Mouse (Mus musculus): ENCODE data around the gene Naa25. TPM values are rescaled to one million over a fixed set of nuclear protein-coding genes. Genes with fewer than 3 reads are reported as not detected.

Gene Naa25
- polyA plus RNA-seq, 1 experiment from 2014 or later, result 47.3 TPM

DNA sequence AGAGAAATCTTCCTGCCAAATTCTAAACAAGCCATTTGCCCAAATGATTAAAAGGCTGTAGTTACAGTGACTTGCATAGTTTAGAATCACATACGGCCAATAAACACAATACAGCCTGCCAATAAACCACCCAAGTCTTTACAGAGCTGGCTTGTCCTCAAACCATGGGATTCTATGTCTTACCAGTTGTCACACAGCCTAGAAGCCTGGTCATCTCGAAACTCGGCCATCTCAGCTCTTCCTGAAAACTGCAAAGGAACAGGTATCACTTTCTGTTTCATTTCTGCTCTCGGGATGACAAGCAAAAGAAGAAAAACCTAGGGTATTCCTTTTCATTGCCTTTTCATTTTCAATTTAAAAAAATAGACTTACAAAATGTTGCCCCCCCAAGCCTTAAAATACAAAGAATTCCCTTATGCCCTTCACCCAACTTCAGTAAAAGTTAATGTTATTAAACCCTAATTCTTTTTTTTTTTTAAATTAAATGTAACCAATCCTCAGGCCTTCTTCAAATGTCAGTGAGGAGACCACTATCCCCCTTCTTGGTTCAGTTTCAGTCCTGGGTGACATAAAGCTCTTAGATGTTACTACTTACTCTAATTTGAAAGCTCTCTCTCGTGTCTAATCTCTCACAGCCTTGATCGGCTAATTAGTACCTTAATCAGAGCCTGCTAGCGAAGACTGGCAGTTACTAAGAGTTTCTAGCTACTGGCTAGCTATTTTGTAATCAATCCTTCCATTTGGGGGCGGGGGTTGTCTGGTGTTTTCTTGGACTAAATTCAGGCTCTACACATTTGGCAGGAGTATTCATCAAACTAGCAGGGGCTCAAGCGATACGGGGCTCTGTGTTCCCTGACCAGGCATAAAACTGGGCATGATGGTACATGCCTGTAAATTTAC lies 13.6 kb upstream of the Naa25 start:
- 60% methylated on average over 10 of the region's 10 CpGs for WGBS
- H3K9me3 ChIP-seq, result no peaks in the 10 kb centered on the region; the same call in 1 of the 2 replicates
- no peaks in the 10 kb centered on the region for H3K27me3 ChIP-seq (ENCODE audit: insufficient read depth, poor library complexity, severe bottlenecking)
- DNase-seq (ENCODE audit: low spot score), result no peak
- H3K4me3 ChIP-seq, result peak overlapping the region; percentile 71
- H3K27ac ChIP-seq, result peak overlapping the region; percentile 93; the same call in 1 of the 2 replicates
- peaks cover 41% of the 10 kb centered on the region for H3K36me3 ChIP-seq
- peaks cover 3% of the 10 kb centered on the region; the same call in 1 of the 2 replicates for H3K4me1 ChIP-seq

DNA sequence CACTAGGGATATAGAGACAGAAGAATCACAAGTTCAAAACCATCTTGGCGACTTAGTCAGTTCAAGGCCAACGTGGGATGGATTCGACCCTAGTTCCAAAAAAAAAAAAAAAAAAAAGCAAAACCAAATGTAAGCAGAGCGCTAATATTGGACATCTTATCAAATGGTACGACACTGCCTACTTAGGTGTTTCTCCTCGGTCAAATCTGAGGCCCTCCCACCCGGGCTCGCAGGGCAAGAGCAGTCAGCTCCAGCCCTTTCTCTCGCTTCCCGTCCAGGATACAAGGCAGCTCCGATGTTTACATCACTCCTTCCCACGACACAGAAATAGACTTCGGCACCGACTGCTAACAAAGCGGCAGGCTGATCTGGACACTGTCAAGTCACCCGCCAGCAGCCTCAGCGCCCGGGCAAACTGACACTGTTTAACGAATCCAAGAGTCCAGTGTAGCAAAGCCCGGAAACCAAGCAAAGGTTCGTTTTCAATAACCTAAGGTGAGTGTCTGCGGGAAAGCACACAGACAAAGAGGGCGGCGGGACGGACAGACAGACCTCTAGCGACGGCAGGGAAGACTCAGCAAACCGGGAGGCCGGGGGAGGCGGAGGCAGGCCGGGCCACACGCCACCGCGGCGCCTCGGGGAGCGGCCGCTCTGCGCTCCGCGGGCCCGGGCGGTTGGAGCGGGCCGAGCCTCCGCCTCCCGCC lies 12.8 kb upstream of the Naa25 start:
- Histone ChIP-seq H3K36me3 (peaks cover 33% of the 10 kb centered on the region), H3K4me3 (peak overlapping the region; percentile 71), H3K27me3 (ENCODE audit: insufficient read depth, poor library complexity, severe bottlenecking) (no peaks in the 10 kb centered on the region), H3K27ac (peak overlapping the region; percentile 93), H3K4me1 (peaks cover 3% of the 10 kb centered on the region; the same call in 1 of the 2 replicates), H3K9me3 (no peaks in the 10 kb centered on the region; the same call in 1 of the 2 replicates)
- 2% methylated on average over 39 of the region's 47 CpGs for WGBS
- DNase-seq (ENCODE audit: low spot score), result peak; percentile 89

DNA sequence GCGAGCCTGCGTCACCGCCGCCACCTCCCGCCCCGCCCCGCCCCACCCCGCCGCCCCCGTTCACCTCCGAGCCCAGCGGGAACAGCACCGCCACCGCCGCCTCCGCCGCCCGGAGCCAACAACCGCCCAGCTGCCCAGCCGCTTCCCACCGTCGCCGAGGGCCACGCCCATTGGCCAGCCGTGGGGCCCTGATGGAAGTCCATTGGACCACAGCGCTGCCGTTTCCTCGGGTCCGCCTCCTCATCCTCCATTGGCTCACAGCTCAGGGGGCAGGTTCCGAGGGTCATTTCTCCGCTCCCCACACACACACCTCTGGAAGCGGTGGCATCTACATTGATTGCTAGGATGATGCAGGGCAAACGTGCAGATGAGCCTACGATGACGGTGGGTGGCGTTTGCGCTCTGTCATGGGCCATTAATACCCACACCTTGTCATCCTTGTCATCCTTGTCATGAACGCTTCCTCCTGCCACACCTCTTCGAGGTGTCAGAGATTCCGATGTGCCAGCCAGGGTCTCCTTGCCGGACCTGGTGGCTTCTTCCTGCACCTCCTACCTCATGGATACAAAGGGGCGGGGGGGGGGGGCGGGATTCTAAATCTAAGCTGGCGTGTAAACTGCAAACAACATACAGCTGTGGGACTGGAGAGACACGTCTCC lies 12.1 kb upstream of the Naa25 start, which contains the start of gene Trafd1:
TSS of gene Trafd1 (minus strand) at position 172 of the 659 bp plus-strand sequence.
- Histone ChIP-seq H3K9me3 (no peaks in the 10 kb centered on the region; the same call in 1 of the 2 replicates), H3K36me3 (peaks cover 27% of the 10 kb centered on the region), H3K4me3 (peak within 1 kb of the TSS; percentile 71), H3K27ac (peak within 1 kb of the TSS; percentile 93), H3K27me3 (ENCODE audit: insufficient read depth, poor library complexity, severe bottlenecking) (no peaks in the 10 kb centered on the region), H3K4me1 (peaks cover 3% of the 10 kb centered on the region; the same call in 1 of the 2 replicates)
- peak; percentile 98 for DNase-seq (ENCODE audit: low spot score)
- under 1% methylated on average over 44 of the region's 45 CpGs for WGBS

- Histone ChIP-seq H3K27me3 (ENCODE audit: insufficient read depth, poor library complexity, severe bottlenecking) (no peaks in the 10 kb centered on the region), H3K36me3 (peaks cover 20% of the 10 kb centered on the region), H3K9me3 (no peaks in the 10 kb centered on the region), H3K4me1 (peaks cover 3% of the 10 kb centered on the region; the same call in 1 of the 2 replicates), H3K27ac (peak overlapping the region; percentile 52; the same call in 1 of the 2 replicates), H3K4me3 (peak overlapping the region; percentile 71)
- no peak for DNase-seq (ENCODE audit: low spot score)
- WGBS, result 36% methylated on average over 22 of the region's 22 CpGs
Measured at GRCm38 (mm10) chr5:121386120-121386909, 11.4 kb upstream of the Naa25 start.

DNA sequence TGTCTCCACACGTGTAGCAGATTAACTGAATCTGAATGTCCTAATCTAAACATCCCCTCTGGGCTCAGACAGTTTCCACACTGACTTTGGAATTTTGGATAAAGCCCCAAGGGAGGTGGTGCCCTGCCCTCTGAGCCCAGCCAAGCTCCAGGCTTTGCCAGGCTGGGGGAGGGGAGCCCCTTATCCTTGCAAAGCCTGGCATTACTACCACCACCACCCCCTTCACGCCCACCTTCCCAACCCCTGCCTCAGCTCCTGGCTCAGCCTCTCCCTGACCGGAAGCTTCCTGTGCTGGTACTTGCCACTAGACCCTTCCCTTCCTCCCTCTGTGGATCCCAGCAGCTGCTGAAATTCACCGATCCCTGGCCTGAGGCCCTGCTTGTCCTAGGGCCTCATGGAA lies 10.6 kb upstream of the Naa25 start:
- DNase-seq (ENCODE audit: low spot score), result no peak
- WGBS, result 56% methylated on average over 4 of the region's 4 CpGs

GRCm38 (mm10) chr5:121389106-121389505 lies 8.6 kb upstream of the Naa25 start:
- WGBS, result 72% methylated on average over 7 of the region's 7 CpGs
- Histone ChIP-seq H3K36me3 (no peaks in the 10 kb centered on the region), H3K4me3 (no peak overlapping the region), H3K27ac (no peak overlapping the region), H3K27me3 (ENCODE audit: insufficient read depth, poor library complexity, severe bottlenecking) (no peaks in the 10 kb centered on the region), H3K4me1 (peaks cover 3% of the 10 kb centered on the region; the same call in 1 of the 2 replicates), H3K9me3 (no peaks in the 10 kb centered on the region)
- no peak for DNase-seq (ENCODE audit: low spot score)

More for the DNA sequence above, 10.6 kb upstream of the Naa25 start:
- no peak overlapping the region for H3K27ac ChIP-seq
- H3K9me3 ChIP-seq, result no peaks in the 10 kb centered on the region
- peaks cover 3% of the 10 kb centered on the region; the same call in 1 of the 2 replicates for H3K4me1 ChIP-seq
- H3K36me3 ChIP-seq, result peaks cover 12% of the 10 kb centered on the region
- H3K4me3 ChIP-seq, result no peak overlapping the region
- H3K27me3 ChIP-seq (ENCODE audit: insufficient read depth, poor library complexity, severe bottlenecking), result no peaks in the 10 kb centered on the region

- no peak overlapping the region for H3K4me3 ChIP-seq
- H3K27me3 ChIP-seq (ENCODE audit: insufficient read depth, poor library complexity, severe bottlenecking), result no peaks in the 10 kb centered on the region
- H3K27ac ChIP-seq, result no peak overlapping the region
- H3K4me1 ChIP-seq, result no peaks in the 10 kb centered on the region; the same call in 1 of the 2 replicates
- DNase-seq (ENCODE audit: low spot score), result no peak
- no peaks in the 10 kb centered on the region for H3K9me3 ChIP-seq
- H3K36me3 ChIP-seq, result no peaks in the 10 kb centered on the region
Measured at GRCm38 (mm10) chr5:121389691-121390090, 8.0 kb upstream of the Naa25 start.

GRCm38 (mm10) chr5:121392667-121393380 lies 4.9 kb upstream of the Naa25 start:
- no peaks in the 10 kb centered on the region for H3K27me3 ChIP-seq (ENCODE audit: insufficient read depth, poor library complexity, severe bottlenecking)
- H3K27ac ChIP-seq, result no peak overlapping the region
- H3K36me3 ChIP-seq, result no peaks in the 10 kb centered on the region
- H3K4me1 ChIP-seq, result peaks cover 6% of the 10 kb centered on the region; the same call in 1 of the 2 replicates
- H3K4me3 ChIP-seq, result no peak overlapping the region
- DNase-seq (ENCODE audit: low spot score), result no peak
- no peaks in the 10 kb centered on the region for H3K9me3 ChIP-seq
- WGBS, result 51% methylated on average over 16 of the region's 16 CpGs

- Histone ChIP-seq H3K9me3 (no peaks in the 10 kb centered on the region), H3K27ac (no peak overlapping the region), H3K27me3 (ENCODE audit: insufficient read depth, poor library complexity, severe bottlenecking) (no peaks in the 10 kb centered on the region), H3K4me1 (peaks cover 6% of the 10 kb centered on the region; the same call in 1 of the 2 replicates), H3K4me3 (no peak overlapping the region), H3K36me3 (no peaks in the 10 kb centered on the region)
- DNase-seq (ENCODE audit: low spot score), result no peak
- WGBS, result 77% methylated on average over 3 of the region's 3 CpGs
Measured at GRCm38 (mm10) chr5:121393402-121393801, 4.3 kb upstream of the Naa25 start.

GRCm38 (mm10) chr5:121395621-121396020 lies 2.1 kb upstream of the Naa25 start:
- Histone ChIP-seq H3K36me3 (no peaks in the 10 kb centered on the region), H3K4me3 (no peak overlapping the region), H3K27ac (no peak overlapping the region), H3K9me3 (no peaks in the 10 kb centered on the region), H3K4me1 (peaks cover 20% of the 10 kb centered on the region), H3K27me3 (ENCODE audit: insufficient read depth, poor library complexity, severe bottlenecking) (no peaks in the 10 kb centered on the region)
- 84% methylated on average over 5 of the region's 5 CpGs for WGBS
- DNase-seq (ENCODE audit: low spot score), result no peak

DNA sequence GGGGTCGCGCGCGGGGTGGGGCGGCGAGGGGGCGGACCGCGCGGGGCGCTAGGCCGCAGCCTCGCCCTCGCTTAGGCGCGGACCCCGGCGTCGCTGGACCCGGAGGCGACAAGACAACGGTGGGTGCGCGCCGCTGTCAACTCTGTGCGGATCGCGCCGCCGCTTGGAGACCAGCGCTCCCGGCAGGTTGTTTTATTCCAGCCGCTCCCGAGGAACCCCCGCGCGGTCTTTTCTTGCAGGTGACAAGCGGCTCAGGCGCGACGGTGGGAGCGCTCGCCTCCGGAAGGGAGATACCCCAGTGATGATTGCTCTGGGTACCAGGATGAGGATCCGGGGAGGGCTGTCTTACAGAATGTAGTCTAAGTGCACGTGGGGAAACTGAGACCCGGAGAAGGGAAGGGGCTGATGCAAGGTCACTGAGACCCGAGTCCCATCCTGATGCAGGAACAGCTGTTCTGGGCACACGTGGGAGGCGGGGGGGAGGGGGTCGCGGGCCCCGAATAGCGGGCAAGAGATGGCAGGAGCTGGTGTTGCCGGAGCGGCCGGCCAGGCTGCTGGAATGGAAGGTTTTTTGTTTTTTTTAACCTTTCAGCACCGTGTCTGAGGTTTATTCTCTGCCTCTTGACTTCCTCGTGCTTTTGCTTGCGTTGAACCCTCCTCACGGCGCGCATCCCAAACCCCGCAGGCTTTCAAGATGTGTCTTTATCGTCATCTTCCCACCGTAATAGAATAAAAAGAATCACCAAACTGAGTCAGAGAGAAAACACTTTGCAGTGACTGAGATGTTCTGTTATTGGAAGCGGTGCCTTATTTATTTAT lies 619 bp downstream of the Naa25 start:
- Histone ChIP-seq H3K27me3 (ENCODE audit: insufficient read depth, poor library complexity, severe bottlenecking) (no peaks in the 10 kb centered on the region), H3K4me3 (peak overlapping the region; percentile 98), H3K27ac (peak overlapping the region; percentile 93), H3K36me3 (peaks cover 23% of the 10 kb centered on the region), H3K4me1 (peaks cover 27% of the 10 kb centered on the region), H3K9me3 (no peaks in the 10 kb centered on the region)
- peak; percentile 79 for DNase-seq (ENCODE audit: low spot score)
- under 1% methylated on average over 67 of the region's 67 CpGs for WGBS
